In genomic region chr9:22557467-22557866, GRCm38 (mm10) we compare ENCODE assay signal across 8 mouse cellular contexts.
DNase-seq lines count a peak whose midpoint lies in the region; ATAC-seq and TF ChIP-seq lines count a peak whose summit lies in the region.

No protein-coding gene starts in this region.

- no peaks in the 10 kb centered on the region for H3K27me3 ChIP-seq in liver, embryonic 14.5 days (ENCODE audit: control insufficient read depth, insufficient read depth, low read length)

- H3K4me3 ChIP-seq in cortical plate, adult 2 months (ENCODE audit: insufficient read depth, low read length), result no peak overlapping the region
- H3K4me3 ChIP-seq in liver, embryonic 14.5 days (ENCODE audit: insufficient read depth in 1 of 2, low read depth in 2 of 2, low read length in 2 of 2), result no peak overlapping the region

- no peak for ATAC-seq in liver, embryonic 14.5 days (ENCODE audit: insufficient read depth)
- peak; percentile 51; the same call in 1 of the 2 replicates for ATAC-seq in neutrophil, adult 5-6 weeks (ENCODE audit: extremely low read depth, insufficient number of reproducible peaks, low FRiP score, poor library complexity, severe bottlenecking)

- no peak for TF ChIP-seq POLR2A in cortical plate, adult 2 months (IDR thresholded peaks at IDR 0.05; ENCODE audit: extremely low read depth, insufficient read depth, low read length)

- H3K27ac ChIP-seq in cortical plate, adult 2 months (ENCODE audit: insufficient read depth, low read length), result no peak overlapping the region
- H3K27ac ChIP-seq in liver, embryonic 14.5 days, result no peak overlapping the region

- H3K4me2 ChIP-seq in liver, embryonic 14.5 days (ENCODE audit: low read depth), result no peak overlapping the region

- 53% methylated on average over 13 of the region's 13 CpGs for WGBS in liver, embryonic 14.5 days (ENCODE audit: insufficient replicate concordance)

- no peak overlapping the region for H3K9ac ChIP-seq in liver, embryonic 14.5 days (replicated peaks)

- H3K36me3 ChIP-seq in liver, embryonic 14.5 days (replicated peaks; ENCODE audit: control insufficient read depth, insufficient read depth, low read depth), result no peaks in the 10 kb centered on the region

- no peaks in the 10 kb centered on the region for H3K4me1 ChIP-seq in cortical plate, adult 2 months (ENCODE audit: control insufficient read depth, insufficient read depth, low read length)
- no peaks in the 10 kb centered on the region for H3K4me1 ChIP-seq in liver, embryonic 14.5 days (replicated peaks; ENCODE audit: control insufficient read depth in 2 of 2, insufficient read depth in 2 of 2, low read length in 1 of 2)

- TF ChIP-seq EP300 in liver, embryonic 14.5 days (IDR thresholded peaks at IDR 0.05; ENCODE audit: low read depth), result no peak

- peak; percentile 89 for TF ChIP-seq CTCF in cortical plate, adult 2 months (IDR thresholded peaks at IDR 0.05; ENCODE audit: extremely low read depth, insufficient read depth, low read length)
- TF ChIP-seq CTCF in liver, embryonic 14.5 days (IDR thresholded peaks at IDR 0.05; ENCODE audit: low read depth), result peak; percentile 85

- DNase-seq in 416B (ENCODE audit: low read depth), result peak; percentile 63
- peak; percentile 86 for DNase-seq in ZHBTc4 (ENCODE audit: low read depth, low spot score)
- peak; percentile 11 for DNase-seq in gastrocnemius, postnatal 25 days
- DNase-seq in kidney, postnatal 10 days, result peak; percentile 82
- peak in 2 of 3 experiments; percentile 3 to 9 for DNase-seq in liver, embryonic 14.5 days (ENCODE audit: low read depth in 3 of 3, low spot score in 3 of 3)
- peak; percentile 37 for DNase-seq in thymus, postnatal 0 days (ENCODE audit: low spot score)

- no peaks in the 10 kb centered on the region for H3K9me3 ChIP-seq in liver, embryonic 14.5 days (ENCODE audit: control insufficient read depth, low read length)

Comparison
In these comparisons a context has a peak if more than half of its experiments do, and no peak if none do; other contexts are left out.
1. DNase-seq: peak in every context shown above with its lines; median percentile 86 in ZHBTc4; 82 in kidney, postnatal 10 days; 63 in 416B; 37 in thymus, postnatal 0 days; 11 in gastrocnemius, postnatal 25 days; 6 in liver, embryonic 14.5 days.